Mouse (Mus musculus): ENCODE measurements around the gene Samd1. TPM values are rescaled to one million over a fixed set of nuclear protein-coding genes. Genes with fewer than 3 reads are reported as not detected.

Samd1 gene
- 10 to 100 TPM; 35.0 to 52.0 TPM for total RNA-seq (2023)

GRCm38 (mm10) chr8:83997511-83998141 lies at the start of gene Samd1:
Samd1 (plus strand) TSS chr8:83997672.

GRCm38 (mm10) chr8:83955106-83955957 lies 42.1 kb upstream of the Samd1 start, which contains the start of the genes Gm10644 and Asf1b:
Gm10644 (minus strand) TSS chr8:83955205.
Asf1b (plus strand) TSS chr8:83955507.

GRCm38 (mm10) chr8:83972150-83973120 lies 25.0 kb upstream of the Samd1 start, which contains the start of gene Prkaca:
Prkaca (plus strand) TSS chr8:83972993.

DNA sequence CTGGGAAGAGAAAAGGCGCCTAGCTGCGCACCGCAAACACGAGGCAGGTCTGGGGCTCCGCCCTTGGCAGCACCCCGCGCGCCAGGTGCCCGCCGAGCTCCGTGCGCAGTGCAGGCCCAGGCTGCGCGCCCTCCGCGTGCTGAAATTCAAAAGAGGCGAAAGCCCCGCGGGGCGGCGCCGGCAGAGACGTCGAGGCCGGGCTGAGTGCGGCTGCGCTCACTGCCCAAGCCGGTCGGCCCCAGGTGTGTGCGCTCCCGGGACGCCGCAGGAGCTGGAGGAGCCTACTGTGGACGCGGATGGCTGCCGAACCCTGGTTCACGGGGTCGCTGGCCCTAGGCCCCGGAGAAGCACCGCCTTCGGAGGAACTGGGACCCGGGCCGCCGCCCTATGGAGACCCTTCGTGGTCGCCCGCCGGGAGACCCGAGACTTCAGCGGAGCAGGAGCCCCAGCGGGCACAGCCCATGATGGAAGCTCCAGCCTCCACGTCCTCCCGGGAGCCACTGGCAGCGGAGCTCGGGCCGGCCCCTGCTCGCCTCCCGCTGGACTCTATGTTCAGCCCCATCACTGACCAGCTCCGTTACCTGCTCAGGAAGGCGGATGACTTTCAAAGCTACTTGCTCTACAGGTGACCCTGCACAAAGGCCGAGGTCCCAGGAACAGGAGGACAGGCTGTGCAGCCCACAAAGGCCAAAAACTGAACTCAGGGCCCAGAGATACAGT lies 4.0 kb downstream of the Samd1 start, which contains the start of gene 1700067K01Rik:
TSS of gene 1700067K01Rik (plus strand) at position 222 of the 720 bp plus-strand sequence.

GRCm38 (mm10) chr8:84011705-84012498 lies 14.4 kb downstream of the Samd1 start, which contains the start of gene 2210011C24Rik:
2210011C24Rik (minus strand) TSS chr8:84012171.

DNA sequence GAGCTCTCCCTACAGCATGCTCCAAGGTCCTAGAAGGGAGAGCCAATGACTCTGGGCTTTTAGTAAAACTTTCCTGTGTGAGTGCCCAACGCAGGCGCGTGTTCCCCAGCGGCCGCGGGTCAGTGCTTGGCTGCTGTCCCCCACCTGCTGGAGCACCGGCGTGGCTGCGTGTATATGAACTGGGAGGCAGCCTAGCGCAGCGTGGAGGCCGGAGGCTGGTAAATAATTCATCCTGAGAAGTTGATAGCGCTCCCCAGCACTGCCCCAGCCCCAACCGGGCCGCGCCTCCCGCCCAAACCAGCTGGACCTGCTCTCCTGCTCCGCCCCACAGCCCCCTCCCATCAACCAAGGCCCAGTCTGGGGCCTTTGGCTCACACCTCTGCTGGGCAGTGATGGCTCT lies 23.6 kb downstream of the Samd1 start, which contains the start of gene Palm3:
TSS of gene Palm3 (plus strand) at position 376 of the 400 bp plus-strand sequence.

DNA sequence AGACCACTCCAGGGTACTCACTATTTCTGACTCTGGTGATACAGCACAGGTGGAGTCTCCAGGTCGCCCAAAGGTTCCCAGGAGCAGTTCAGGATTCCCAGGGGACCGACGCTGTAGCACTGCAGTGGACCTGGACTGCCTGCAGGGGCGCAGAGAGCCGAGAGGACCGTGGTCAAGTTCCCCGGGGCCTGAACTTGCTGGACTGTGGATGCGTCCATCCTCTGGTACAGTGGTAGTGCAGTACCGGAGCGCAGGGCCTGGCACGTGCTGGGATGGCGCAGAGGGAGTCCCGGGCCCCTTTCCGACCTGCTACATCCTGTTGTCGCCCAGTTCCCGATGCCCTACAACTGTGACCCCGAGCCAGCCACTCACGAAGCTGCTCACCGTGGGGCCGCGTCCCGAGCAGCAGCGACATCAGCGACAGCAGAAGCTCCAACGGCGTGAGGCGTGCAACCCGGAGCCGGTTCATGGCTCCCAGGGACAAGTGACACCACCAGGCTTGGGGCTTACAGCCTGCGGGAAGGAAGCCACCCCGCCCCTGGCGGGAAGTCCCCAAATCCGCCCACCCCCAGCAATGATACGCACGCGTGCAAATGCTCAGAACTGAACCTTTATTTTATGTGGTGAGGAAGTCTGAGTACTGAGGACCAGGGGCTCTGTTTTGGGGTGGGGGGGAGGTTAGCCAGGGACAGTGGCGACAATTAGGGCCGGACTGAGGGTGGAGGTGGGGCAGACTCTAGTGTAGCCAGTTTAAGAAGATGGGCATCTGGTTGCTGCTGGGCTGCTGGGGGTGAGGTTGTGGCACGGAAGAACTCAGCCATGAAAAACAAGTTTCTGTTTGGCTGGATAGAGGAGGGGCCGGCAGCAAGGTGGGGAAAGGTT lies 44.8 kb downstream of the Samd1 start, which contains the start of gene Il27ra:
TSS of gene Il27ra (minus strand) at position 524 of the 882 bp plus-strand sequence.

GRCm38 (mm10) chr8:84044900-84045299 lies 47.4 kb downstream of the Samd1 start, which contains the start of gene Rln3:
Rln3 (minus strand) TSS chr8:84045000.

Other genes with a start within 250 kb of the Samd1 start
- 1 to 10 TPM; 1.4 to 2.7 TPM for gene Adgrl1, start 97.6 kb upstream of the Samd1 start, total RNA-seq (2023)
- gene Gm10644, start 42.5 kb upstream of the Samd1 start, total RNA-seq (2023) = under 1 TPM in 1 of 2 experiments, not detected in 1; 0.26 TPM
- gene Asf1b, start 42.2 kb upstream of the Samd1 start, total RNA-seq (2023) = 10 to 100 TPM; 47.9 to 50.2 TPM
- gene Prkaca, start 24.7 kb upstream of the Samd1 start, total RNA-seq (2023) = 10 to 100 TPM; 33.3 to 34.6 TPM
- gene 1700067K01Rik, start 3.8 kb downstream of the Samd1 start, total RNA-seq (2023) = not detected
- not detected for gene 2210011C24Rik, start 14.5 kb downstream of the Samd1 start, total RNA-seq (2023)
- gene Palm3, start 23.8 kb downstream of the Samd1 start, total RNA-seq (2023) = not detected
- 1 to 10 TPM in 1 of 2 experiments, under 1 TPM in 1; 0.89 to 2.0 TPM for gene Il27ra, start 44.9 kb downstream of the Samd1 start, total RNA-seq (2023)
- not detected for gene Rln3, start 47.3 kb downstream of the Samd1 start, total RNA-seq (2023)
- gene Gm10643, start 67.5 kb downstream of the Samd1 start, total RNA-seq (2023) = 1 to 10 TPM; 1.5 to 1.9 TPM
- 10 to 100 TPM; 35.4 to 36.8 TPM for gene Rfx1, start 69.2 kb downstream of the Samd1 start, total RNA-seq (2023)
- gene Dcaf15, start 107.1 kb downstream of the Samd1 start, total RNA-seq (2023) = 10 to 100 TPM; 23.7 to 28.3 TPM
- gene Podnl1, start 128.3 kb downstream of the Samd1 start, total RNA-seq (2023) = under 1 TPM in 1 of 2 experiments, not detected in 1; 0.31 TPM
- gene Cc2d1a, start 150.3 kb downstream of the Samd1 start, total RNA-seq (2023) = 10 to 100 TPM; 15.7 to 19.0 TPM
- under 1 TPM; 0.16 to 0.35 TPM for gene 4930432K21Rik, start 150.4 kb downstream of the Samd1 start, total RNA-seq (2023)
- gene Nanos3, start 187.5 kb downstream of the Samd1 start, total RNA-seq (2023) = not detected
- gene Zswim4, start 239.4 kb downstream of the Samd1 start, total RNA-seq (2023) = 10 to 100 TPM; 43.5 to 44.8 TPM